Mouse (Mus musculus): ENCODE measurements around the gene Bmx.

The Bmx gene

DNA sequence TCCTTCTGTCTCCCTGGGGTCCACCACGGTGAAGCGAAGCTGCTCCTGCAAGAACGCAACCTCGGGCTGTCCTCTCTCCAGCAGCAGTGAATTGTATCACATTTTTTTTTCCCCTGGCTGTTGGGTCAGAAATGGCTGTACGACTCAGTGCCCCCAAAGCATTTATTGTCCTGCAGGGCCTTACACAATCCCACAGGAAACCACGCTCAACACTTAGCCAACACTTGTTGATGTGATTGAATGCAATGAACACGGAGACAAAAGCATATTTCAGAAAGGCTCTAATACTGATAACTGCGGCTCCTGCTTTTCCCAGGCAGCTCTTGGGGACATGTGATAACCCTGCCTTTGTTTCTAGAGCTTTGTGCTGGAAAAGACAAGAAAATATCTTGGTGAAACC lies at the start of gene Bmx:
Bmx (minus strand) TSS at position 137 of the 400 bp plus-strand sequence.
- no peak for DNase-seq

DNA sequence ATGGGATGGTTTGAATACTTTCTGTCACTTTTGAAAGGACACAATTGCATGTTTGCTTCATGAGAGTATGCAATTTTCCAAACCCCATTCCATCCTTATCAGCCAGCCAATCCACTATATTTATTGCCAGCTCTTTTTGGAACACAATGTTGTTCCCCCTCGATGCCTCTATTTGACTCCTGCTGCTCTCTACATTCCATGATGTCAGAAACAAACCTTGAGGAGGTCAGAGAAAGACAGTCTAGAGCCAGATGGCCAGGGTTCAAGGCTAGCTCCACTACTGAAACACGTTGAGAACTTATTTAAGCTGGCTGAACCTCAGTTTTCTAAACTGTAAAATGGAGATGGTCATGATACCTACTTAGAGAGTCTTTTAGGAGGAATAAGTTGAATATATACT lies 48.3 kb upstream of the Bmx start:
- no peak for DNase-seq

DNA sequence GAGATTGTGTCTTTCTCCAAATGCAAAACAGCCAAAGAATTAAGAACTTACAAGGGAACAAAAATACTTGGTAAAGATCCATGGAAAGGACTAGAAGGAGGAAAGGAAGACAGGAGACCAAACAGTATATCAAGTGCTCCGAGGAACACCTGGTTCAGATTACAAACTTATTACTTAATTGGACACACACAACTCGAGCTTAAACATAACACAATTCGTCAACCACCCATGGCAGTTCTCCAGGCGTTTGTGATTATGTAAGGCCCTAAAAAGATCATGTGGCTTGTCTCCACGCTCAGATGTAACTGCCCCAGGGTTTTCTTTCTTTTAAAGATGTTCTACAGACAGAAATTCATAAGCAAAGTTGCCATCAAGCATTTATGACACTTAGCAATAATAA lies 33.2 kb upstream of the Bmx start:
- DNase-seq: no peak

DNA sequence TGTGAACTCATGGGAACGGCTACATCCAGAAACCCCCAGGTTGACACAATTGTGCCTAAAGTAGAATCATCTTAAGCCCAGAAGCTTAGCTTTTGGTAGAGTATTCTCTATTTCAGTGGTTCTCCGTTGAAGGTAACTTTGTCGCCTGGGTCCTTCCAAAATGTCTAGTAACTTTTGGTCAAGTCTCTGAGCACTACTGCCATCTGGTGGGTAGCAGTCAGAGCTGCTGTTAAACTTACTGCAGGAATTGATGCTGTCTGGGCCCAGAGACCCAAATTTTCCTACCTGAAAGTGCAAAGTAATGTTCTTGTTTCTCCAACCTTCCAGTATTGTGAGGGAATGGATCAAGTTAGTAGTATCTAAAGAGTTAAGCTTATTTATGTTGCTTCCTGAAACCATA lies 29.1 kb upstream of the Bmx start:
- DNase-seq: no peak

DNA sequence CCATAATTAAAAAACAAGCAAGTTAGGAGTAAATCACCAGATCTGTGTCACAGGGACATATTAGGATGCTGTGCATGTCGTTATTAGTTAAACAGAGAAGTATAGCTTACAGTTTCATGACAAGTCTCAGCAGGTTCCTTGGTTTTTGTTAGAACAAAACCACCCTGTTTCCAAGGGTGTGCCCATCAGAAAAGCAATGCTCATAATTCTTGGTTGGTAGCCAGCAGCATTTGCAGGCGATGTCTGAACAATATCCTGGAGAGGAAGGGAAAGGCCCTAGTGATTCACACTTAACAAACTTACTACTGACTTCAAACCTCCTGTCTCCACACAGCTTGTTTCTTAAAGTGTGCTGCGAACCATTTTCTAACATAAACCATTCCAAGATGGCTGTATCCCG lies 25.8 kb upstream of the Bmx start:
- DNase-seq: no peak

DNA sequence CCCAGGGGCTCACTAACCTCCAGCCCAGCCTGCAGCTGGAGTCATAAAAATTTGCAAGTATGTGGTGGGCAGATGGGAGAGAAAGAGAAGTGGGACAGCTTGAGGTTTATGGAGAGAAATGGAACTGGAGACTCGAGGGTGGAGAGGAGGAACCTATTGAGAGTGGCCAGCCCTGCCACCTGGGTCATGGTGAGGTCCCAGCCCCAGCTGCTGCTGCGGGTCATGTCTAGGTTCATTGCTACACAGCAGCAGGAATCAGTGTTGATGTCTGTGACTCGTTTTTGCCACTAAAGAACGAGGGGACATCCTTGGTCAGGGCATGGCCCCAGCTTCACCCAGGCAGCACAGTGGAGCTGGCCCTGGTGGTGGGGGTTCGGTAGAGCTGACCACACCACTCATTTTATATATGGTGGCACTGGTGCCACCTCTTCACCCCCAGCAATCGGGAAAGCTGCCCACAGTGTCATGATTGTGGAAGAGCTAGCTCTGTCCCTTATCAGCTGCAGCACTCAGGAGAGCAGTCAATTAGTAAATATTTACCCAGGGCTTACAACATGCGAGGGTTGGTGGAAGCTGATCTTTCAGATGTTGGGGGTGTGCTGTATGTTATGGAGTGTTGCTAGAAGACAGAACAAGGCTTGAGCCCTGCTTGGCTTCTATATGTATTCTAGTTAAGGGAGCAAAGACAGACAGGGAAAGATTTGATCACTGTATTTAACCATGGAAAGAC lies 23.1 kb upstream of the Bmx start:
- no peak for DNase-seq

DNA sequence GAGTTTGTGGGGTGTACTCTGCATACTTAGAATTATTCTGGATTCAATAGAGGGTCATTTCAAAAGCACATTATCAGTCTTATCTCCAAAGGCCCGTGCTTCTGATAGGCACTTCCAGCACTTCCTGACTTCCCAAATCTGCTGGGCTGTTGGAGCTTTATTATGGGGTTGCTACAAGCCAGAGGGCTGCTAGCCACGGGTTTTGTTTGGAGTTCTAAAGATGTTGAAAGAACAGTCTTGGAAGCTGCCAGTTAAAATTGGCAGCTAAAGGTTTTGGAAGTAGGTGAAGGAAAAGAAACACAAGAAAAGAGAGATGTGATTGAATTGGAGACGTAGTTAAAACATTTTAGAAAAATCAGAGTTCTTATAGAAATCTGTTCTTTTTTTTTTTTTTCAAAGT lies 17.5 kb upstream of the Bmx start:
- no peak for DNase-seq

DNA sequence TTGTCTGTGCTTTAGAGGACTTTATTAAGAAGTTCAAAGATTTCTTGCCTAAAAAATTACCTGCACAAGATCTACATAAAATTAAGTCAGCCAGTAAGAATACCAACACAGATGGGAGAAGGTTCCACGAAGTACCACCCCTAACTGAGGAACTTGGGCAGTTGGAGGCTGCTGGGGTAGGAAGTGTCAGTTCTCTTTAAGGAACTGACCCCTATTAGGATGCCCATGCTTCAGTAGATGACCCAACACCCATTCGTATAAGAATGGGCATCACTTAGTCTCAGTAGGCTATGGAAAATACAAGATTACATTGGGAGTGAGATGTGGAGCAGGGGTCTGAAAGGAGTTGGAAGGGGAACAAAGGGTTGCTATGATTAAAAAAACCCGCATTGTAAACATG lies 12.6 kb upstream of the Bmx start:
- no peak for DNase-seq

DNA sequence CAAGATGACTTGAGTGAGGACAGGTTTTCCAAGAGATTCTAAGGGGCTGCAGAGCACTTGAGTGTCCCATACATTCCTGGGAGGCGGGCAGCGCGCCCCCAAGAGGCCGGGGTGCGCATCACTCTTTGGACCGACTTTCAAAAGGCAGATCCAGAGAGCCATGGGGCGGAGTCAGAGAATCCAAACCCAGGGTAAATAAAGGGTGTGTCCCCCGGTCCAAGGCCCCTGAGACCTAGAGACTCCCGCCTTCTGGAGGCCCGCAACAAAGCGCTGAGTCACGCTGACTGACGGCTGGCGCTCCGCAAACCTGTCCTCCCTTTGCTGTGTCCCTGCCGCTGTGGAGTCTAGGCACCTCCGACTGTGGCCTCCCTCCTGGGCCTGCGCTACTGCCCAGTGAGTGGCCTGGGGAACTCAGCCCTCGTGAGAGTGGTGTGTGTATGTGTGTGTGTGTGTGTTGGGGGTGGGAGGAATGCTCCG lies 11.3 kb upstream of the Bmx start, which contains the start of gene Pir:
Pir (plus strand) TSS at position 87 of the 477 bp plus-strand sequence.
- DNase-seq: peak; percentile 6

DNA sequence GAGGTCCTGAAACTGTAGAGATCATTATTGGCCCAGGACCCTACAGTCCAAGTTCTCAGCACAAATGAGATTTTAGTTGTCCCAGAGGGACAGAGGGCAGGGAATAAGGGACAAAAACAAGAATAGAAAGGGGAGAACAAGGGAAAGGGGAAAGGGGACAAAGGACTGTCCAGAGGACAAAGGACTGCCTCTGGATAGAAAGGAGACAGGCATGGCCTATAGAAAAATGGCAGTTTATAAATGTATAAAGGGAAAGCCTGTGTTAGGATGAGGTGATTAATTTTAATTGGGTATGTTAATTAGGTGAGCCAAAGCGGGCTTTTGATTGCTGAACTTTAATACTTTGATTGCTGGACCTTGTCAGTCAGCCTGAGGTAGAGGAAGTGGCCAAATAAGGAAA lies 6.9 kb upstream of the Bmx start:
- DNase-seq: no peak

DNA sequence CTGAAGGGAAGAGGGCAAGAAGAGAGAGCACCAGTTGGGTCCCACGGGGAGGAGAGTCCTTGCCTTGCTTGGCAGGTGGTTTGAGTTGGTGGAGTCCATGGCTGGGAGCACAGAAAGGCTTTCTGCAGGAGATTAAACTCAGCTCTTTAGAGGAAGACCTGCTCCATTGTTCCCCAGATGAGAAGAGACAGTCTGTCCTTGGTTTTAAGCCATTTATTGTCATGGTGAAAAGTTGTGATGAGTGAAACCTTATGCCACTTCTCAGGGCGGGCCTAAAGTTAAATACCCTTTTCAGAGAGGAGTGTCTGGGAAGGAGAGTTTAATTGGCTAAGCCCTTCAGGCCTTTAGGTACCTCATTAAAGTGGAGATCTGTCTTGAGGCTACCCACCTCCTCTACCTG lies 4.3 kb upstream of the Bmx start:
- DNase-seq: no peak

DNA sequence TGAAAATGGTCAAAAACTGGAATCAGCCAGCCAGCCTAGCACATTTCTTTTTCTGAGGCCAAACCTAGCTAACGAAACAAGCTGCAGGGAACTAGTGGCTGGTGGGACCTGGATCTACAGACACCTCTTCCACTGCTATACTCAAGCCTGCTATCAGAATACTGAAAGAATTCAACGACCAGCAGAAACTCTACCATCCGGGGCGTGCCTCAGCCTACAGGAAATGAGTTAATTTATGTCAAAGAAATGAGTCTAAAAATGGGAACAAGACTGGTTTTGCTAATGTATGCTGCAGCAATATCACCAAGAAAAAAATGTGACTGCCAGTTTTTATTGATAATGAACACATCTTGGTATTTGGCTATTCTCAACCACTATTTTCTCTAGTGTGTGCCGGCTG lies 669 bp upstream of the Bmx start:
- no peak for DNase-seq

DNA sequence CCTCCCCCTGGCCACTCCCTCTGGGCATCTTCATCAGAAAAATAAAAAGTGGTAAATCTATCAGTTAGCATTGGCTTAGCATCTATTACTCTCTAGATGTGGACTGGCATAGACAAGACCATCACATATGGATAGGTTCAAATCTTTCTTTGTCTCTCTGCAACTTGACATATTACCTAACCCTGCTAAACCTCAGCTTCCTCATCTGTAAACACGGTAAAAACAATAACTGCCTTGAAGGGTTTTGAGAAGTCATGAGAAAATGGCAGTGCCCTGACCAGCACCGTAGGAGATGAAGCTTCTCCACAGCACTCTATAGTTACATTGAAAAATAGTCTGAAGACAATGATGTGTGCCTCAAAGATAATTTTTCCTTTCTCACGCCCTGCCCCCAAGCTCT lies 1.5 kb downstream of the Bmx start:
- DNase-seq: no peak

DNA sequence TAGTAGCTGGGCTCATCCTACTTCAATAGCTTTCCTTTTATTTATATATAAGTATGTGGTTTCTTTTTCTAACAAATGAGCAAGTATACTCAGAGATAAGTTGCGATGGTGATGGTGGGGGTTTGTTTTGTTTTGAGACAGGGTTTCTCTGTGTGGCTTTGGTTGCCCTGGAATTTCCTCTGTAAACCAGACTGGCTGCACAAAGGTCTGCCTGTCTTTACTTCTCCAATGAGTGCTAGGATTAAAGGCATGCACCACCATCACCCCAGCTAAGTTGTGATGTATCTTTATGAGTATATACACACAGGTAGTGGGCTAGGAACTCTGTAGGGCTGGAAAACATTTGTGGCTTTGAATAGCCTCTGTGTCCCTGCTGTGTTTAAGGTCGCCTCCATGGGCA lies 11.3 kb downstream of the Bmx start:
- no peak for DNase-seq

DNA sequence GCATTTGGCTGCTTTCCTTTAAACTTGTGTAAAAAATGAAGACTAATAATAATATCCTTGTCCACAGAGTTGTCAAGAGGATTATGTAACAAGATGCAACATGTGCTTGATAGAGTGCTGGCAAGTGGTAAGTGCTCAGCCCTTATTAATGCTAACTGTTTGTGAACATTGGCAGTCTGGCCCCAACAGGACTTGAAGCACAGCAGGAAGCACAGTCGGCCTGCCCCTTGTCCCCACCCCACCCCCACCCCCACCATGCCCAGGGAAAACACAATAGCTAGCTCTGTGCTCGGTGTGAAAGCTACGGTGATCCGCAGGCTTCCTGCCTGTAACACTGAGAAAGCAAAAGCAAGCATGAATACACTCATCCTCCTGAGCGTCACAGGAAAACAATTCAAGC lies 12.3 kb downstream of the Bmx start:
- DNase-seq: no peak

DNA sequence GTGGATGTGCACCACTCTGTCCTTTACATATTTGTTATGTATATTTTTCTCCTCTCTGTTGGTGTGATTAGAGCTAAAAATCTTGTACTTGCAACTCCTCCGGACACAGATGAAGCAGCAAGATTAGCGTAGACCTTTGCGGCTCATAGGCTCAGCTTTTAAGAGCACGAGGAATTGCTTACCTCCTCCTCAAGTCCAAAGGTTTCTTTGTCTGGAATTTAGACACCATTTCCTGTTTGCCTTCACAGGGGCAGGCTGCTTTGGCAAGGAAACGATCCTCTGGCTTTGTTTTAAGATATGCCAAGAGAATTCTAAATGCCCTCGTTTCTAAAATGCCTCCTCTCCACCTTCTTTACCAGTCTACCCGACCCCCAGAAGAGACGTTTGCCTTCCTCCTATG lies 24.6 kb downstream of the Bmx start:
- no peak for DNase-seq

DNA sequence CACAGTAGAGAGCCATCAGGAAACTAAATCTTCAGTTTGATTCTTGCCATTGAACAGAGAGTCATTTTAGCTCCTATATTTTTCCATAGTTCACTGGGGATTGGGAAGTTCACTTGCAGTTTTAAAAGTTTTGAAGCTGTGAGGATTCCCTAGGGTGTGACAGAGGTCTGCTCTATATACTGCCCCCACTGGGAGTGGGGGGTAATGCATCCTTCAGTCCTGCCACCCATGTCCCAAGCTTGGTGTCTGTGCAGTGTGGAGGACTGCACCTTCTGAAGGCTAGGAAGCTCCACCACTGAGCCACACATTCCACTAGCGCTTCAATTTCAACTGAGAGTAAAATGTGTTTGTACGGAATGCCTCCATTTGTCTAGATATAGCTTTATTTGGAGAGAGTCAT lies 36.0 kb downstream of the Bmx start:
- no peak for DNase-seq

DNA sequence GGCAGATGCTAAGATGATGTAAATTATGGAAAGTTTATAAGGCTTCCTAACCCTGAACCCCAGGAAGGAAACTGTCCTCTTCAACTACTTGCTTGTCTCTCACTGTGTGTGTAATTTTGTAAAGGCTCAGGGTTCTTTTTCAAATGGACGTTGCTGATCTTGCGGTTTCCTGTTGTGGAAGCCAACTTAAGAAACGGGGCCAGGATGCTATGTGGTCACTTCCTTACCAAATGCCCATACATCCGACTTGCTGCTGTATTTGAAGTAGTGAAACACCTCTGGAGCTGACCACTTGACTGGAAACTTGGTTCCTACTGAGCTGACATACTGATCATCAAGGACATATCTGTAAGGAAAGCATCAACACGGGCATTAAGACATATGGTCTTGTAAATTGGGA lies 57.4 kb downstream of the Bmx start:
- DNase-seq: no peak

DNA sequence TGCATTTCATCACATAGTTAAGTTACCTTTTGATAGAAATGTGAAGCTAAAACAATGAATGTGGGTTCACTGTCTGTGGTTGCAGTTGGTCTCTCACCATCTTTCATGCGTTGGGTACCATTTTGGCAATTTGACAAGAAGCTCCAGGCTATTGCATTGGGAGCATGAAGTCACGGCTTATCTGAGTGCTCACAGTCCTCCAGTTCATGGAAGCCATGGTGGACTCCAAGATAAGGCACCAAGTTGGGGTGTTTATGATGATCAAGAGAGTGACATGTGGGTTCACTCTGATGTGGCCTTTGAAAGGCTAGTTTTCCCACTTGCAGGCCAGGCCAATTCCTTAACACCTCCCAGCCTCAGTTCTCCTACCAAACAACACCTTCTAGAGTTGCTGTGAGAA lies 60.3 kb downstream of the Bmx start:
- no peak for DNase-seq

DNA sequence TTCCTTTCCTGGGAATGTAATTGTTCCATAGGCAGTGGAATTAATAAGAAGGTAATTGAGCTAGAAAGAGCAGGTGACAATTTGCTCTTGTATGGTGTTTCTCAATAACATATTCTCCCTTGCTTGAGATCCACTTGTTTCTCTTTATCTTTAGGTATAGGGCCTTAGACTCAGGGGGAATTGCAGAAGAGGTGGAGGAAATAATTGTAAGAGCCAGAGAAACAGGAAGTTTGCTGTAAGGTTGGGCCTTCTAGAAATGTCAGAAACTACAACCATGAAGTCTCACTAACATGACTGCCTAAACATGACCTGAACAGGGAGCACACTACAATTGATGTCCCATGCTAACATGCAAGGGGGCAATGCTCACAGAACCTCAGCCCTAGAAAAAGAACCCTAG lies 68.1 kb downstream of the Bmx start:
- no peak for DNase-seq

DNA sequence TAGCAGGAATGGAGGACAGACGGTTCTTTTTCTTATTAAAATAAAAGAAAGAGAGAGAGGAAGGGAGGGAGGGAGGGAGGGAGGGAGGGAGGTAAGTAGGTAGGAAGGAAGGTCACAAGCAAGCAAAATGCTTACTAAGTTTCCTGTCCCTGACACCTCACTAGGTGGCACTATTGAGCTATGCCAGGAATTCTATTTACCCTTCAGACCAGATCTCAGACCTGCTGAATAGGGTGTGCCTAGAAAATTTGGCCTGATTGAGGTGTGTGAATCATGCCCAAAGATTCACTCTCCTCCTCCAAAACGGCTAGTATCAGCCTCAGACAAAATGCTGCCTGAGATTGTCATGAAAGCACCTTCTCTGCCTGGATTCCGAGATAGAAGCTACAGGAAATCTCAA lies 74.1 kb downstream of the Bmx start:
- peak; percentile 6 for DNase-seq

DNA sequence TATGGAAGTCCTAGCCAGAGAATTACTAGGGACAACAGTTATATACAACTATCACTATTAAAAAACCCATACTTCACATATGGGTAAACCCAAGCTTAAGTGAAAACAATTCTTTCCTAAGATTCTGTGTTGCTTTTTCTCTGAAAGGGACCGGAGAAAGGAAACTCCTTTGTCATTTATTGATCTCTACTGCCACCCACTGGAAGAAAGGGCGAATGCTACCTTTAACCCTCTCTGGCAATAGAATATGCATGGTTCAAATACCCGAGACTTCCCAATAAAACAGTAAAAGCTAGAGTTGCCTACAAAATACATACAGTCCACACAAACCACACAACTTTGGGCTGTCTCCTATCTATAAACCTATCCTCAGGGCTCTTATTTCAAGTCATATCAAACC lies 78.2 kb downstream of the Bmx start:
- DNase-seq: peak; percentile 18

DNA sequence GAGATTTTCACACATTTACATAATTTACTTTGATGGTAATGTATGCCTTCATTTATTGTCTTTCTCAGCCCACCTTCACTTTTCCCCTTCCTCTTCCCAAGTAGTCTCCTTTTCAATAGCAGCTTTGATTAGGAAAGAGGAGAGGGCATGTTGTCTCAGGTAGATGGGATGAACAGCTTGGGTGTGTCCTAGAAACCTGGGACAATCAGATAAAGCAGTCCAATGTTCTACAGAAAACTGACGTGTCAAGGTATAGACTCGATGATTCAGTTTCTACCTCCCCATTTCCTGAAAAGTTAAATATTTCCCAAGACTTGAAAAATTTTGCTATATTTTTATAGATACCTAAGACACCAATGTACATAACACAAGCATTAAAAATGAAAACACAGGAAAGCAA lies 79.1 kb downstream of the Bmx start:
- DNase-seq: no peak

DNA sequence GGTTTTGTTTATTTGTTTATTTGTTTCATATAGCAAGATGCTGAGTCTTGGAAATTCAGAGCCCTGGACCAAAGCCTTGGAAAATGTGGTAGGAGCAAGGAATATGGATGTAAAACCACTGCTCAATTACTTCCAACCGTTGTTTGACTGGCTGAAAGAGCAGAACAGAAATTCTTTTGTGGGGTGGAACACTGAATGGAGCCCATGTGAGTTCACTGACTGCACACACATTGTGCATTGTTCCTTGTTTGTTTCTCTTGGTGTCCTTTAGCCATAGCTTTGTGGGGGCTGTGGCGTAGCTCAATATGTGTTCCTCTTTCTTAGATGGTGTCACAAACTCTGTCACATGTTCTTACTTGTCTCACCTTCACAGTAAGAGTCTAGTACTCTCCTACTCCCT lies 82.2 kb downstream of the Bmx start:
- no peak for DNase-seq

DNA sequence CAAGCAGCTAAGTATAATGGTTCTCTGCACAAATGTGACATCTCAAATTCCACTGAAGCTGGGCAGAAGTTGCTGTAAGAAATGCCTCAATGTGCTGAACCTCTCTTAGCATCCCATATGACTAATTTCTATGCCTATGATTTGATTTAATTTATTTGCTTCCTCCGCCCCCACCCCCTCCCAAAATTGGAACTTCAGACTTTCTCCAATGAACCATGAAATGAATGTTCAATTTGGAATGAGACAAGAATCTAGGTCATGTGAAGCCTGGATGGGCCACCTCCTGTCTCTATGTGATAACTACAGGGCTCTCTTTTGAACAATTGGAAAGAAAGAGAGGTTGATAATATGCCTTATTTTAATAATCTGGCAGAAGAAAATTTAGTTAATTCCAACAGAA lies 82.7 kb downstream of the Bmx start:
- DNase-seq: no peak

DNA sequence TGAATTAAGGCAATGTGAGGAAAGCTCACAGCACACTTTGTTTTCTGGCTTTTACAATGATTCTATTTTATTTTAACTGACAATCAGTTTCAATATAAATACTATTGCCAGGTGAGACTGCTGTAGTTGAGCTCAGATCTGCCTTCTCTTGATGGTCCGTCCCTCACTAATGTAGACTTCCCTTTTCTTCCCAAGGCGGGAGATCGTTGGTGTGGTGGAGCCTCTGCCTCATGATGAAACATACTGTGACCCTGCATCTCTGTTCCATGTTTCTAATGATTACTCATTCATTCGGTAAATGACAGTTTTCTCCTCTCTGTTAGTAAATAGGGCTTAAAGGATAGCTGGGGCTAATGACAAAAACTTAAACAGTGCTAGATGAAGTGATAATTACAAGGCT lies 84.1 kb downstream of the Bmx start:
- no peak for DNase-seq
